Mouse (Mus musculus): ENCODE measurements at regions not wholly inside any gene's neighbourhood (a gene's known extent, or its start where the extent isn't known, plus 50 kb on each side); places are given as distances from the start of the nearest gene placed in this dataset.
A peak's percentile ranks its signal among the peaks of the same experiment; 100 is the strongest.

- WGBS = 91% methylated on average over 4 of the region's 4 CpGs
- no peak for DNase-seq (ENCODE audit: low spot score)
Observed at GRCm38 (mm10) chr13:107175891-107176290, 154.0 kb upstream of the Kif2a start.

GRCm38 (mm10) chr13:107168599-107169149 lies 146.7 kb upstream of the Kif2a start:
- Histone ChIP-seq H3K4me2 (ENCODE audit: low read depth, low read length, poor library complexity, severe bottlenecking) (peak overlapping the region; percentile 64), H3K9me3 (ENCODE audit: low read length) (no peaks in the 10 kb centered on the region), H3K27me3 (ENCODE audit: insufficient read depth, low read length) (no peaks in the 10 kb centered on the region), H3K4me1 (ENCODE audit: insufficient read depth, low read length) (0 out of 2 replicates have a peak, but pooled peaks cover 9% of the 10 kb centered on the region), H3K9ac (replicated peaks; ENCODE audit: low read length, poor library complexity, severe bottlenecking) (peak overlapping the region; percentile 48; the same call in 1 of the 2 replicates), H3K27ac (ENCODE audit: low read depth, low read length) (peak overlapping the region; percentile 19; the same call in 1 of the 2 replicates), H3K36me3 (ENCODE audit: insufficient read depth, low read length) (no peaks in the 10 kb centered on the region), H3K4me3 (ENCODE audit: low read depth, low read length) (peak overlapping the region; percentile 28)
- no peak for TF ChIP-seq CTCF (IDR thresholded peaks at IDR 0.05)
- peak; percentile 76 for DNase-seq (ENCODE audit: low spot score)
- 2% methylated on average over 15 of the region's 15 CpGs for WGBS
- peak; percentile 69 for ATAC-seq (ENCODE audit: low FRiP score)

More at GRCm38 (mm10) chr13:107175891-107176290, 154.0 kb upstream of the Kif2a start:
- Histone ChIP-seq H3K4me1 (ENCODE audit: insufficient read depth, low read length) (no peaks in the 10 kb centered on the region), H3K9ac (replicated peaks; ENCODE audit: low read length, poor library complexity, severe bottlenecking) (no peak overlapping the region), H3K27me3 (ENCODE audit: insufficient read depth, low read length) (no peaks in the 10 kb centered on the region), H3K9me3 (ENCODE audit: low read length) (no peaks in the 10 kb centered on the region), H3K4me3 (ENCODE audit: low read depth, low read length) (no peak overlapping the region), H3K36me3 (ENCODE audit: insufficient read depth, low read length) (no peaks in the 10 kb centered on the region), H3K4me2 (ENCODE audit: low read depth, low read length, poor library complexity, severe bottlenecking) (no peak overlapping the region), H3K27ac (ENCODE audit: low read depth, low read length) (no peak overlapping the region)
- no peak for ATAC-seq (ENCODE audit: low FRiP score)
- TF ChIP-seq CTCF (IDR thresholded peaks at IDR 0.05) = no peak

GRCm38 (mm10) chr13:107167856-107168598 lies 146.1 kb upstream of the Kif2a start:
- no peaks in the 10 kb centered on the region for H3K36me3 ChIP-seq (ENCODE audit: insufficient read depth, low read length)
- no peak overlapping the region for H3K9ac ChIP-seq (replicated peaks; ENCODE audit: low read length, poor library complexity, severe bottlenecking)
- DNase-seq (ENCODE audit: low spot score) = peak; percentile 15
- H3K4me2 ChIP-seq (ENCODE audit: low read depth, low read length, poor library complexity, severe bottlenecking) = peak overlapping the region; percentile 64
- H3K27me3 ChIP-seq (ENCODE audit: insufficient read depth, low read length) = no peaks in the 10 kb centered on the region
- H3K4me3 ChIP-seq (ENCODE audit: low read depth, low read length) = peak overlapping the region; percentile 28
- H3K4me1 ChIP-seq (ENCODE audit: insufficient read depth, low read length) = 0 out of 2 replicates have a peak, but pooled peaks cover 9% of the 10 kb centered on the region
- 39% methylated on average over 10 of the region's 10 CpGs for WGBS
- no peak for ATAC-seq (ENCODE audit: low FRiP score)
- TF ChIP-seq CTCF (IDR thresholded peaks at IDR 0.05) = no peak
- H3K9me3 ChIP-seq (ENCODE audit: low read length) = no peaks in the 10 kb centered on the region
- H3K27ac ChIP-seq (ENCODE audit: low read depth, low read length) = peak overlapping the region; percentile 19; the same call in 1 of the 2 replicates

- ATAC-seq (ENCODE audit: low FRiP score) (no peak), DNase-seq (ENCODE audit: low spot score) (peak; percentile 32)
- no peak for TF ChIP-seq CTCF (IDR thresholded peaks at IDR 0.05)
- WGBS = 78% methylated on average over 5 of the region's 5 CpGs
- Histone ChIP-seq H3K27ac (ENCODE audit: low read depth, low read length) (no peak overlapping the region), H3K27me3 (ENCODE audit: insufficient read depth, low read length) (no peaks in the 10 kb centered on the region), H3K9ac (replicated peaks; ENCODE audit: low read length, poor library complexity, severe bottlenecking) (no peak overlapping the region), H3K4me3 (ENCODE audit: low read depth, low read length) (no peak overlapping the region), H3K36me3 (ENCODE audit: insufficient read depth, low read length) (no peaks in the 10 kb centered on the region), H3K4me2 (ENCODE audit: low read depth, low read length, poor library complexity, severe bottlenecking) (no peak overlapping the region), H3K9me3 (ENCODE audit: low read length) (no peaks in the 10 kb centered on the region), H3K4me1 (ENCODE audit: insufficient read depth, low read length) (no peaks in the 10 kb centered on the region)
Observed at GRCm38 (mm10) chr13:107151548-107151947, 129.6 kb upstream of the Kif2a start.

GRCm38 (mm10) chr13:107141209-107141608 lies 119.3 kb upstream of the Kif2a start:
- peak; percentile 23 for TF ChIP-seq CTCF (IDR thresholded peaks at IDR 0.05)
- H3K9me3 ChIP-seq (ENCODE audit: low read length) = no peaks in the 10 kb centered on the region
- no peaks in the 10 kb centered on the region for H3K27me3 ChIP-seq (ENCODE audit: insufficient read depth, low read length)
- H3K9ac ChIP-seq (replicated peaks; ENCODE audit: low read length, poor library complexity, severe bottlenecking) = no peak overlapping the region
- ATAC-seq (ENCODE audit: low FRiP score) (no peak), DNase-seq (ENCODE audit: low spot score) (no peak)
- no peaks in the 10 kb centered on the region for H3K4me1 ChIP-seq (ENCODE audit: insufficient read depth, low read length)
- H3K4me2 ChIP-seq (ENCODE audit: low read depth, low read length, poor library complexity, severe bottlenecking) = no peak overlapping the region
- H3K27ac ChIP-seq (ENCODE audit: low read depth, low read length) = no peak overlapping the region
- no peak overlapping the region for H3K4me3 ChIP-seq (ENCODE audit: low read depth, low read length)
- WGBS = 68% methylated on average over 4 of the region's 4 CpGs
- no peaks in the 10 kb centered on the region for H3K36me3 ChIP-seq (ENCODE audit: insufficient read depth, low read length)

- Histone ChIP-seq H3K9ac (replicated peaks; ENCODE audit: low read length, poor library complexity, severe bottlenecking) (no peak overlapping the region), H3K27me3 (ENCODE audit: insufficient read depth, low read length) (no peaks in the 10 kb centered on the region), H3K4me2 (ENCODE audit: low read depth, low read length, poor library complexity, severe bottlenecking) (no peak overlapping the region), H3K4me3 (ENCODE audit: low read depth, low read length) (no peak overlapping the region), H3K27ac (ENCODE audit: low read depth, low read length) (no peak overlapping the region), H3K4me1 (ENCODE audit: insufficient read depth, low read length) (no peaks in the 10 kb centered on the region), H3K36me3 (ENCODE audit: insufficient read depth, low read length) (no peaks in the 10 kb centered on the region), H3K9me3 (ENCODE audit: low read length) (no peaks in the 10 kb centered on the region)
- no peak for ATAC-seq (ENCODE audit: low FRiP score)
- no peak for TF ChIP-seq CTCF (IDR thresholded peaks at IDR 0.05)
- no peak for DNase-seq (ENCODE audit: low spot score)
Observed at GRCm38 (mm10) chr13:107134125-107134524, 112.2 kb upstream of the Kif2a start.

Measured in midbrain, postnatal 0 days (tissue).